Mouse (Mus musculus) cerebellum, postnatal 10 days (tissue): ENCODE data around the gene Vav1.

Source experiments
- DNase-seq, 2 experiments: peaks; one replicate each; pipeline ENCODE4 v3.0.0; 2021; ENCODE audit warnings: mixed read lengths in 2 of 2

Vav1 gene

DNA sequence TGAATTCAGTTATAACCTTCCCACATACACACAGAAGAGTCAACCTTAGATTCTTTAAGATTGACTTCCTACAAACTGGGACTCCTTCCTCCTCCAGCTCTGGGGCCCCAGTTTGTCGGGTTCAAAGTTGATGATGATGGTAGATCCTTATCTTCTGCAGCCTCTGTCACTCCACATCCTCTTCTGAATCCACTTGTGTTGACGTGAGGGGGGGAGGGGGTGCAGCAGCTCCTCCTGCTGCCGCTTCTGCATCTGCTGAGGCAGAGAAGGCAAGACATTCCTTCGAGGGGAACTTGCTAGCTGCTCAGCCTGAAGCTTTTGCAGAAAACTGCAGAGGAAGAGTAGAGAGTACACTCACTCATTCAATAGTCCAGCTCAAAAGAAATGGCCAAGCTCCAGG, 62.7 kb downstream of the Vav1 start:
- DNase-seq = no peak

DNA sequence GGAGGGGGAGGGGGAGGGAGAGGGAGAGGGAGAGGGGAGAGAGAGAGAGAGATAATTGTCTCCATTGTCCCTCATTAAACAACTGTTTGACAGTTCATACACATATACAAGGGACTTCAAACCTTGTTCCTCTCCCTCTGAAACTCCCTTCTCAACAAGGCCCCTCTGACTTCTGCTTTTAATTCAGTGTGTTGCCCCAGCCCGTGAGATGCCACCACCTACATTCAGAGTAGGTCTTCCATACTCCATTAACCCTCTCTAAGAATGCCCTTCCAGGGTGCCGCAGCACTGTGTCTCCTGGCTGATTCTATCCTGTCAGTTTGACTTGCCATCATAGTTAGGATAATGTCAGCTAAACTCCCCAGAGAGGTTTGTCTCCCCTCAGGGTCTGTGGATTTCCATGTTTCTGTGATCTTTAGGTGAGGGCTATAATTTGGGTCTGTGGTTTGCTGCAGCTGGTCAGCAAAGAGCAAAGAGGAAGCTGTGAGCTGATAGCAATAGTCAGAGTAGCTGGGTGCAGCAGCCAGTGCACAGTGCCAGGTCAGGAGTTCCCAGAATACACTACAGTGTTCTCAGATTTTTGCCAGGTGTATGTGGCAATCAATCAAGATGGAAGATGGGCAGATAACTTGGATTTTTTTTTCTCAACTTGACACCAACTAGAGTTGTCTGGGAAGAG, 65.3 kb downstream of the Vav1 start:
- DNase-seq = no peak

DNA sequence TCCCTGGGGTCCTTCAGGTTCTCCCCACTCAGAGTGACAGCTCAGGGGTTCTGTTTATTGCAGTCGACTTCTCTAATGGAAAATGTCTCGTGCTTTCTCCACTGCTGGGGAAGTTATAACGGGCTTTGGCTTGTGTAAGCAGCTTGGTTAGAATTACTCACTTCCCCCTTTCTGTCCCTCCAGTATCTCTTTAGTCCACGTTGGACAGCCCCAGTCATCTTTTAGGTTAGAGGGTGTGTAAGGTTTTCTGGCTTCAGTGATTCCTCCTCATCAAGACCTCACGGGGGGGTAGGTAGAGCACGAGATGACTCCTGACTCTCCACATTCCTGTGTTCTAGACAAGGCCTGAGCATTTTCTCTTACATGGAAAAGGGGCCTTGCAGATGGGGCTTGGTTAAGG, 68.1 kb downstream of the Vav1 start:
- no peak for DNase-seq

DNA sequence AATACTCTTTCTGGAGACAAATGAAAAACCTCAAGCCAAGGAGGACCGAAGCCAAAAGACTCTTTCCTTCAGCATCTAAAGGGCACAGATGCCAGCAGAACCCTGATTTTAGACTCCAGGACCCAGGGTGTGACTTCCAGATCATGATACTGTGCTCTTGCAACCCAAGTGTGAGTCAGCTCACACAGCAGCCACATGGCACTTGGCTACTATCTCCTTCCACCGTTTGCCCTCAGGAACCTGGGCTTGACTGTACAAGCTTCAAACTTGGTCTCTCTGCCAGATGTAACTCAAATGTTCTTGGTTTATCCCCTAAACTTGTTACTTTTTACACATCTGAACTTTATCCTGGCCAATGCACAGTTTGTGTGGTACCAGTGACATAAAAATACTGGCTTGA, 68.9 kb downstream of the Vav1 start:
- DNase-seq = no peak

- DNase-seq = no peak
Measured at GRCm38 (mm10) chr17:57349067-57349466, 70.2 kb downstream of the Vav1 start.

DNA sequence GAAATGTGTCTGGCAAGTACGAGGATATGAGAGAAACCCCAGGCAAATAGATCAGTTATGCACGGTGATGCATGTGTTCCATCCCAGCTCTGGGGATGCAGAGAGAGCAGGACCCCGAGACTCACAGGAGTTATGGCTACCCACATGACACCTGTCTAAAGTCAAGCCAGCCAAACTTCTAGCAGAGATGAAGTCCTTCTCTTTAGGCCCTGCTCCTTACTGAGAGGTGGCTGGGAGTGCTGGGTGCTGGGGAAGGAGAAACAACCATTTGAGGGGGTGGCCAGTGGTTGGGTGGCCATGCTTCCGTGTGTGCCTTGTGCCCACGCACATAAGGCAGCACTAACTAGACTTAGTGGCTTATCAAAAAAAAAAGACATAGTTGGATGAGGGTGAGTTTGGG, 71.3 kb downstream of the Vav1 start:
- DNase-seq = no peak

DNA sequence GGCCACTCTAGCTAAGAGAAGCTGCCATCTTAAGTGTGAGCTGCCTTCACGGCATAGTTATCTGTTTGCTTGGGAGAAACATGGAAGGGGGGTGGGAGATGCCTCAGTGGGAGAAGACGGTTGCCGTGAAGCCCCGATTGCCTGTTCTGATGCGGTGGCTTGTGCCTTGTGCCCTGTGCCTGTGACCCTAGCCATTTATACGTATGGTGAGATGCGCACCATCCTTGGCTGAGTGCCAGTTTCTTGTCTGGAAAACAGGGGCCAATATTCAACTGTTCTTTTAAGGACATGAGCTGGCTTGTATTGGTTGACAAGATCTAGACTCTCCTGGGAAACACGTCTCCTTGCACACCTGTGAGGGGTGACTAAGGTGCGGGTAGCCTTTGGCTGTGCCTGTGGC, 72.2 kb downstream of the Vav1 start:
- no peak for DNase-seq

GRCm38 (mm10) chr17:57358441-57358840, 79.5 kb downstream of the Vav1 start, which contains the start of gene Adgre1:
Adgre1 (plus strand) TSS chr17:57358691.
- DNase-seq = no peak

GRCm38 (mm10) chr17:57359485-57360241, 80.8 kb downstream of the Vav1 start:
- no peak for DNase-seq
